Mouse (Mus musculus): ENCODE measurements at regions not wholly inside any gene's neighbourhood (a gene's known extent, or its start where the extent isn't known, plus 50 kb on each side); places are given as distances from the start of the nearest gene placed in this dataset.

DNA sequence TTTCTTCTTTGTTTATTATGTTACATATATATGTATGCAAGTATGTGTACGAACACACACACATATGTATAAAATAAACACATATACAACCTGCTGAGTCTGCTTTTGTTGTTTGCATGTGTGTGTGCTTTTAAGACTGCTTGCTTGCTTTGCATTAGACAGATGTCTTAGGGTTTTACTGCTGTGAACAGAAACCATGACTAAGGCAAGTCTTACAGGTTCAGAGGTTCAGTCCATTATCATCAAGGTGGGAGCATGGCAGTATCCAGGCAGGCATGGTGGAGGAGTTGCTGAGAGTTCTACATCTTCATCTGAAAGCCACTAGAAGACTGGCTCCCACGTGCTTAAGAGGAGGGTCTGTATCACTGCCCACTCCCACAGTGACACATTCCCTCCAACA is 520.3 kb upstream of the Tmem132c start:
- no peak for TF ChIP-seq CTCF (IDR thresholded peaks at IDR 0.05; ENCODE audit: low read depth, low read length)
- no peak for TF ChIP-seq EP300 (IDR thresholded peaks at IDR 0.05; ENCODE audit: insufficient read depth, low read depth, low read length)
- no peak for TF ChIP-seq POLR2A (IDR thresholded peaks at IDR 0.05; ENCODE audit: insufficient read depth, low read length)
- H3K27ac ChIP-seq (ENCODE audit: insufficient read depth, low read length): no peak overlapping the region
- no peak overlapping the region for H3K9ac ChIP-seq (ENCODE audit: low read depth, poor library complexity, severe bottlenecking)
- no peaks in the 10 kb centered on the region for H3K36me3 ChIP-seq (ENCODE audit: control insufficient read depth, insufficient read depth, low read length, poor library complexity, severe bottlenecking)
- no peaks in the 10 kb centered on the region for H3K27me3 ChIP-seq (ENCODE audit: control insufficient read depth, insufficient read depth, low read length, poor library complexity, severe bottlenecking)
- H3K9me3 ChIP-seq (replicated peaks; ENCODE audit: control insufficient read depth, insufficient read depth, low read length, poor library complexity, severe bottlenecking): no peaks in the 10 kb centered on the region
- no peaks in the 10 kb centered on the region for H3K4me1 ChIP-seq (ENCODE audit: control insufficient read depth, insufficient read depth, low read length)
- H3K4me3 ChIP-seq (ENCODE audit: low read depth, low read length): no peak overlapping the region

DNA sequence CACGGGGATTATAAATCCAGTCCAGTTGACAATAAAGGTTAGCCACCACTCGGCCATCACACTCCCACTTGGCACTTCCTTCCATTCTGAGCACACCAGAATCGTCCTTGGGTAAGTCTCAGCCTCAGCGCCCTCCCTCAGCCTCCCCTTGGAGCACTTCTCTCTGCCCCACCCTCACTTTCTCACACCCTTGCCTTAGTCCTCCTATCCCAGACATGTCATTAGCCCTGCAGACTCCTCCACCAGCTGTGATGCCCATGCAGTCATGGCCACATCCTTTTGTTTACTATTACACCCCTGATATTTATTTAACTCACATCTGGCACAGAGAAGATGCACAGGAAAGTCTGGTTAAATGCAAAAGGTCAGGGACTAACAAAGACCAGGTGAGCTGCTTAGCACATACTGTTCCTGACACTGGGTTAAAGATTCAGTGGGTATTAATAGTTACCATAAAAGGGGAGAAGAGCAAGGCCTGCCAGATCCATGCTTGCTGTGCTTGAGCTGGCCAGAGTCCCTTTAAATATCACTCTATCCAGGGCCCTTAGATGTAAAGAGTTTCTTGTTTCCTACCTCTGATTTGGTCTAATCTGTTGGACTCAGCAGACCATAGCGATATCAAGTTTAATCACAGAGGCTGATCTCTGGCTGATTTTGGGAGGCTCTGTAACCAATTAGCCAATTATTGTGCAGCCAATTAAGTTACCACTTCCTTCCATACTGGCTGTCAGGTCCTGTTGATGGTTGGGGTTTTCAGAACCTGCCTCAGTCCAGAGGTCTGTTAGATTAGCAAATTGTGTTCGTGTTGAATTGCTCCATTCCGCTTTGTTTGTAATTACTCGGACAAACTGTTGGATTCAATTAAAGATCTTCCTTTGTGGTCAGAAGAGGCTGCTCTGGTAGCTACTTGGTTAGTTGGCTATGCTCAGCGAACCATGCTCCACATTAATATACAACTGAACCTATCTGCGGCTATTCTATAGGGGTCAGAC is 518.0 kb upstream of the Tmem132c start:
- TF ChIP-seq CTCF (IDR thresholded peaks at IDR 0.05; ENCODE audit: low read depth, low read length) (no peak), POLR2A (IDR thresholded peaks at IDR 0.05; ENCODE audit: insufficient read depth, low read length) (no peak), EP300 (IDR thresholded peaks at IDR 0.05; ENCODE audit: insufficient read depth, low read depth, low read length) (no peak)

DNA sequence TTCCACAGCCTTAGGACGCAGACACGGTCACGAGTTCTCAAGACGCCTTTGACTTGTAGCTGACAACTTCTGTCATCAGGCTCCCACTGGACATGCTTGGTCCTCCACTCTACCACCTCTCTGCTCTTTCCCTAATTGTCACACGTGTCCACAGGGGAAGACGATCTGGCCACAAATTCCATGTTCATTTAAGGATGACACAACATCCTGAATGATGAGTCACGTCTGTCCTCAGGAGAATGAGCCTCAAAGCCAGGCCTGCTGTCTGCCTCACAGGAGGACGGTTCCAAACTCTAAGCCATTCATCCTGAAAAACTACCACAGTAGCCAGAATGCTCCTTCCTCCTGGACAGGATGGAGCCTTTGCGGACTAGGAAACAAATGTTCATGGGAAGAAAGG is 517.3 kb upstream of the Tmem132c start:
- H3K4me3 ChIP-seq (ENCODE audit: low read depth, low read length): no peak overlapping the region
- H3K27ac ChIP-seq (ENCODE audit: insufficient read depth, low read length): no peak overlapping the region
- no peaks in the 10 kb centered on the region for H3K9me3 ChIP-seq (replicated peaks; ENCODE audit: control insufficient read depth, insufficient read depth, low read length, poor library complexity, severe bottlenecking)
- H3K27me3 ChIP-seq (ENCODE audit: control insufficient read depth, insufficient read depth, low read length, poor library complexity, severe bottlenecking): no peaks in the 10 kb centered on the region
- TF ChIP-seq CTCF (IDR thresholded peaks at IDR 0.05; ENCODE audit: low read depth, low read length) (no peak), EP300 (IDR thresholded peaks at IDR 0.05; ENCODE audit: insufficient read depth, low read depth, low read length) (no peak), POLR2A (IDR thresholded peaks at IDR 0.05; ENCODE audit: insufficient read depth, low read length) (no peak)
- no peaks in the 10 kb centered on the region for H3K36me3 ChIP-seq (ENCODE audit: control insufficient read depth, insufficient read depth, low read length, poor library complexity, severe bottlenecking)
- H3K4me1 ChIP-seq (ENCODE audit: control insufficient read depth, insufficient read depth, low read length): no peaks in the 10 kb centered on the region
- no peak overlapping the region for H3K9ac ChIP-seq (ENCODE audit: low read depth, poor library complexity, severe bottlenecking)

More for the DNA sequence above, 518.0 kb upstream of the Tmem132c start:
- H3K27ac ChIP-seq (ENCODE audit: insufficient read depth, low read length): no peak overlapping the region
- H3K4me3 ChIP-seq (ENCODE audit: low read depth, low read length): no peak overlapping the region
- no peaks in the 10 kb centered on the region for H3K4me1 ChIP-seq (ENCODE audit: control insufficient read depth, insufficient read depth, low read length)
- no peaks in the 10 kb centered on the region for H3K9me3 ChIP-seq (replicated peaks; ENCODE audit: control insufficient read depth, insufficient read depth, low read length, poor library complexity, severe bottlenecking)
- H3K9ac ChIP-seq (ENCODE audit: low read depth, poor library complexity, severe bottlenecking): no peak overlapping the region
- no peaks in the 10 kb centered on the region for H3K36me3 ChIP-seq (ENCODE audit: control insufficient read depth, insufficient read depth, low read length, poor library complexity, severe bottlenecking)
- no peaks in the 10 kb centered on the region for H3K27me3 ChIP-seq (ENCODE audit: control insufficient read depth, insufficient read depth, low read length, poor library complexity, severe bottlenecking)

DNA sequence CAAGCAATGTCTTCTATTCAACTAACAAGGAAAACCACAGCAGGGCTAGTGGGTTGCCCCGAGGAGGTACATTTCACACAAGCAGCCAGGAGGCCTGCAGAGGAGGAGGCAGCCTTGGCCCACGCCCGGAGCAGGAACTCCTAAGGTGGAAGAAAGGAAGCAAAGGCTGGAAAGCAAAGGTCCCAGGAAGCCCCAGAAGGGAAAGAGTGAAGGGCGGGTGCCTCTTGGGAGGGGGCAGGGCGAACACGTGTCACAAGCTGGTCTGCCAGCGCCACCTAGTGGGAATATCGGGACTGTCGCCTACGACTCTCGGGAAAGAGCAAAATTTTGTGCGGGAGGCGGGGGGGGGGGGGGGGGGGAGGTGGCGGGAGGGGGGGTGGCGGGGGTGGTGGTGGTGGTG is 508.1 kb upstream of the Tmem132c start:
- Histone ChIP-seq H3K4me3 (ENCODE audit: low read depth, low read length) (no peak overlapping the region), H3K36me3 (ENCODE audit: control insufficient read depth, insufficient read depth, low read length, poor library complexity, severe bottlenecking) (no peaks in the 10 kb centered on the region), H3K9ac (ENCODE audit: low read depth, poor library complexity, severe bottlenecking) (no peak overlapping the region), H3K27ac (ENCODE audit: insufficient read depth, low read length) (no peak overlapping the region), H3K27me3 (ENCODE audit: control insufficient read depth, insufficient read depth, low read length, poor library complexity, severe bottlenecking) (no peaks in the 10 kb centered on the region), H3K4me1 (ENCODE audit: control insufficient read depth, insufficient read depth, low read length) (peaks cover 2% of the 10 kb centered on the region), H3K9me3 (replicated peaks; ENCODE audit: control insufficient read depth, insufficient read depth, low read length, poor library complexity, severe bottlenecking) (no peaks in the 10 kb centered on the region)
- TF ChIP-seq POLR2A (IDR thresholded peaks at IDR 0.05; ENCODE audit: insufficient read depth, low read length) (no peak), CTCF (IDR thresholded peaks at IDR 0.05; ENCODE audit: low read depth, low read length) (peak; percentile 70), EP300 (IDR thresholded peaks at IDR 0.05; ENCODE audit: insufficient read depth, low read depth, low read length) (0 out of 2 replicates have a peak, but pooled peaks have one; percentile 5)

DNA sequence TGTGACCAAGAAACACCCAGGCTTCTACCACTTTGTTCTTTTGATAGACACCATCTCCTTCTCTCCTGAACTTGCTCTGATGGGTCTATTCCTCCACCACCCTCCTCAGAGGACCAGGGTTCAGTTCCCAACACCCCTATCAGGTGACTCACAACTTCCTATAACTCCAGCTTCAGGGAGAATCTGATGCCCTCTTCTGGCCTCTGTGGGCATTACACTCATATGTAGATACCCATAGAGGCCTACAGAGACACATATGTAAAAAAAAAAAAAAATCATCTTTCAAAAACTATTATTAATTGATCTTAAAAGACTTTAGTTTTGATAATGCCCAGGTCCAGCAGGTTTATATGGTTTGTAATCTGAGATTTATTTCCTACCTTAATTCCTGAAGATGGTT is 505.9 kb upstream of the Tmem132c start:
- TF ChIP-seq EP300 (IDR thresholded peaks at IDR 0.05; ENCODE audit: insufficient read depth, low read depth, low read length): no peak
- no peak for TF ChIP-seq CTCF (IDR thresholded peaks at IDR 0.05; ENCODE audit: low read depth, low read length)
- no peak for TF ChIP-seq POLR2A (IDR thresholded peaks at IDR 0.05; ENCODE audit: insufficient read depth, low read length)
- Histone ChIP-seq H3K36me3 (ENCODE audit: control insufficient read depth, insufficient read depth, low read length, poor library complexity, severe bottlenecking) (no peaks in the 10 kb centered on the region), H3K9ac (ENCODE audit: low read depth, poor library complexity, severe bottlenecking) (no peak overlapping the region)

DNA sequence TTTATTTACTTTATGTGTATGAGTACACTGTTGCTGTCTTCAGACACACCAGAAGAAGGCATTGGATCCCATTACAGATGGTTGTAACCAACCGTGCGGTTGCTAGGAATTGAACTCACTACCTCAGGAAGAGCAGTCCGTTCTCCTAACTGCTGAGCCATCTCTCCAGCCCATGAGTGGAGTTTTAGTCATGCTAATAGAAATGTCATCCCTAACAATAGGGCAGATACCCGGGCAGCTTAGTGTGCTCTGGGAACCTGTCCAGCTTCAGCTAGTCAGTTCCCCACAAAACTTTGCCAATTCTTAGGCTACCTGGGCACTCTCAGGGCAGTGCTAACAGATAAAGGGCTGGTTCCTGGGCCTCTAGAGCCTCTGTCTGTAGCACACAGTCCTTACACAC is 503.9 kb upstream of the Tmem132c start:
- Histone ChIP-seq H3K4me1 (ENCODE audit: control insufficient read depth, insufficient read depth, low read length) (peaks cover 2% of the 10 kb centered on the region), H3K27ac (ENCODE audit: insufficient read depth, low read length) (no peak overlapping the region; the same call in 1 of the 2 replicates), H3K27me3 (ENCODE audit: control insufficient read depth, insufficient read depth, low read length, poor library complexity, severe bottlenecking) (peaks cover 2% of the 10 kb centered on the region; the same call in 1 of the 2 replicates), H3K36me3 (ENCODE audit: control insufficient read depth, insufficient read depth, low read length, poor library complexity, severe bottlenecking) (no peaks in the 10 kb centered on the region), H3K4me3 (ENCODE audit: low read depth, low read length) (no peak overlapping the region), H3K9me3 (replicated peaks; ENCODE audit: control insufficient read depth, insufficient read depth, low read length, poor library complexity, severe bottlenecking) (no peaks in the 10 kb centered on the region), H3K9ac (ENCODE audit: low read depth, poor library complexity, severe bottlenecking) (no peak overlapping the region)
- TF ChIP-seq EP300 (IDR thresholded peaks at IDR 0.05; ENCODE audit: insufficient read depth, low read depth, low read length) (no peak), CTCF (IDR thresholded peaks at IDR 0.05; ENCODE audit: low read depth, low read length) (no peak), POLR2A (IDR thresholded peaks at IDR 0.05; ENCODE audit: insufficient read depth, low read length) (no peak)

More for the DNA sequence above, 505.9 kb upstream of the Tmem132c start:
- H3K27ac ChIP-seq (ENCODE audit: insufficient read depth, low read length): no peak overlapping the region
- H3K9me3 ChIP-seq (replicated peaks; ENCODE audit: control insufficient read depth, insufficient read depth, low read length, poor library complexity, severe bottlenecking): no peaks in the 10 kb centered on the region
- H3K4me3 ChIP-seq (ENCODE audit: low read depth, low read length): no peak overlapping the region
- peaks cover 2% of the 10 kb centered on the region; the same call in 1 of the 2 replicates for H3K27me3 ChIP-seq (ENCODE audit: control insufficient read depth, insufficient read depth, low read length, poor library complexity, severe bottlenecking)
- H3K4me1 ChIP-seq (ENCODE audit: control insufficient read depth, insufficient read depth, low read length): peaks cover 2% of the 10 kb centered on the region

All from ES-Bruce4 (cell line).